Mouse (Mus musculus) G1E (cell line): ENCODE measurements at regions not wholly inside any gene's neighbourhood (a gene's known extent, or its start where the extent isn't known, plus 50 kb on each side); places are given as distances from the start of the nearest gene placed in this dataset.

Experiments
- CTCF ChIP-seq: IDR thresholded peaks from 2 replicates; pipeline ENCODE4 v1.5.1; 2012; ENCODE audit warnings: low read depth, low read length, inconsistent platforms, mixed read lengths
- GATA1 ChIP-seq: IDR thresholded peaks from 2 replicates; pipeline ENCODE4 v1.6.1; 2012; ENCODE audit warnings: borderline replicate concordance, low read length, inconsistent platforms, mixed read lengths
- GATA2 ChIP-seq: IDR thresholded peaks from 2 replicates; pipeline ENCODE4 v1.6.1; 2012; ENCODE audit warnings: low read depth, low read length, inconsistent platforms, borderline replicate concordance
- TAL1 ChIP-seq: conservative IDR thresholded peaks from 2 replicates; pipeline ENCODE4 v1.6.1; 2012; ENCODE audit warnings: low read depth, low read length, inconsistent platforms, mixed read lengths

- TF ChIP-seq CTCF (no peak), TAL1 (no peak), GATA1 (no peak), GATA2 (no peak)
Measured at GRCm38 (mm10) chr2:103875754-103876153, 78.3 kb upstream of the Caprin1 start.
